Mouse (Mus musculus): Measurements from ENCODE around the gene Ankmy1. TPM values are rescaled to one million over a fixed set of nuclear protein-coding genes. Genes with fewer than 3 reads are reported as not detected.

Ankmy1 gene
- polyA plus RNA-seq, 1 experiment from 2014 or later = 0.20 TPM

GRCm38 (mm10) chr1:92881982-92882381, 20.7 kb downstream of the Ankmy1 start:
- 0 out of 2 replicates have a peak, but pooled peaks cover 3% of the 10 kb centered on the region for H3K4me1 ChIP-seq
- WGBS = 86% methylated on average over 6 of the region's 6 CpGs
- no peak for ATAC-seq (ENCODE audit: insufficient number of reproducible peaks, low FRiP score, low TSS enrichment, low read depth)

GRCm38 (mm10) chr1:92880101-92880500, 22.6 kb downstream of the Ankmy1 start:
- H3K36me3 ChIP-seq = no peaks in the 10 kb centered on the region
- no peak overlapping the region for H3K4me2 ChIP-seq
- no peaks in the 10 kb centered on the region for H3K9me3 ChIP-seq
- H3K27ac ChIP-seq = no peak overlapping the region
- 0 out of 2 replicates have a peak, but pooled peaks cover 3% of the 10 kb centered on the region for H3K4me1 ChIP-seq
- WGBS = 67% methylated on average over 5 of the region's 5 CpGs
- H3K9ac ChIP-seq = no peak overlapping the region
- H3K4me3 ChIP-seq = no peak overlapping the region
- ATAC-seq (ENCODE audit: insufficient number of reproducible peaks, low FRiP score, low TSS enrichment, low read depth) = no peak
- no peaks in the 10 kb centered on the region for H3K27me3 ChIP-seq

More at GRCm38 (mm10) chr1:92881982-92882381, 20.7 kb downstream of the Ankmy1 start:
- Histone ChIP-seq H3K27me3 (no peaks in the 10 kb centered on the region), H3K36me3 (no peaks in the 10 kb centered on the region), H3K4me3 (no peak overlapping the region), H3K9me3 (no peaks in the 10 kb centered on the region), H3K9ac (no peak overlapping the region), H3K27ac (no peak overlapping the region), H3K4me2 (no peak overlapping the region)

GRCm38 (mm10) chr1:92879266-92879665, 23.4 kb downstream of the Ankmy1 start:
- H3K9ac ChIP-seq = no peak overlapping the region
- H3K27me3 ChIP-seq = no peaks in the 10 kb centered on the region
- 0 out of 2 replicates have a peak, but pooled peaks cover 3% of the 10 kb centered on the region for H3K4me1 ChIP-seq
- H3K4me3 ChIP-seq = no peak overlapping the region
- no peaks in the 10 kb centered on the region for H3K36me3 ChIP-seq
- no peak for ATAC-seq (ENCODE audit: insufficient number of reproducible peaks, low FRiP score, low TSS enrichment, low read depth)
- no peaks in the 10 kb centered on the region for H3K9me3 ChIP-seq
- H3K27ac ChIP-seq = no peak overlapping the region
- H3K4me2 ChIP-seq = no peak overlapping the region
- WGBS = 88% methylated on average over 12 of the region's 12 CpGs

GRCm38 (mm10) chr1:92878066-92878741, 24.5 kb downstream of the Ankmy1 start:
- 74% methylated on average over 13 of the region's 13 CpGs for WGBS
- no peaks in the 10 kb centered on the region for H3K27me3 ChIP-seq
- no peak overlapping the region for H3K9ac ChIP-seq
- no peak overlapping the region for H3K4me3 ChIP-seq
- ATAC-seq (ENCODE audit: insufficient number of reproducible peaks, low FRiP score, low TSS enrichment, low read depth) = no peak
- H3K36me3 ChIP-seq = no peaks in the 10 kb centered on the region
- no peak overlapping the region for H3K4me2 ChIP-seq
- H3K27ac ChIP-seq = no peak overlapping the region
- H3K4me1 ChIP-seq = 0 out of 2 replicates have a peak, but pooled peaks cover 3% of the 10 kb centered on the region
- H3K9me3 ChIP-seq = no peaks in the 10 kb centered on the region

- no peak overlapping the region for H3K9ac ChIP-seq
- ATAC-seq (ENCODE audit: insufficient number of reproducible peaks, low FRiP score, low TSS enrichment, low read depth) = no peak
- 44% methylated on average over 12 of the region's 12 CpGs for WGBS
Measured at GRCm38 (mm10) chr1:92877431-92877978, 25.2 kb downstream of the Ankmy1 start.

GRCm38 (mm10) chr1:92875360-92876111, 27.2 kb downstream of the Ankmy1 start:
- Histone ChIP-seq H3K9me3 (no peaks in the 10 kb centered on the region), H3K36me3 (no peaks in the 10 kb centered on the region), H3K9ac (no peak overlapping the region), H3K4me3 (no peak overlapping the region), H3K4me2 (no peak overlapping the region), H3K27me3 (no peaks in the 10 kb centered on the region), H3K4me1 (0 out of 2 replicates have a peak, but pooled peaks cover 3% of the 10 kb centered on the region), H3K27ac (no peak overlapping the region)
- WGBS = 75% methylated on average over 8 of the region's 8 CpGs
- no peak for ATAC-seq (ENCODE audit: insufficient number of reproducible peaks, low FRiP score, low TSS enrichment, low read depth)

More at GRCm38 (mm10) chr1:92877431-92877978, 25.2 kb downstream of the Ankmy1 start:
- no peaks in the 10 kb centered on the region for H3K36me3 ChIP-seq
- no peak overlapping the region for H3K4me2 ChIP-seq
- H3K27me3 ChIP-seq = no peaks in the 10 kb centered on the region
- no peak overlapping the region for H3K27ac ChIP-seq
- no peak overlapping the region for H3K4me3 ChIP-seq
- H3K9me3 ChIP-seq = no peaks in the 10 kb centered on the region
- H3K4me1 ChIP-seq = 0 out of 2 replicates have a peak, but pooled peaks cover 3% of the 10 kb centered on the region

- H3K4me2 ChIP-seq = no peak overlapping the region
- ATAC-seq (ENCODE audit: insufficient number of reproducible peaks, low FRiP score, low TSS enrichment, low read depth) = no peak
- H3K9ac ChIP-seq = no peak overlapping the region
- H3K36me3 ChIP-seq = no peaks in the 10 kb centered on the region
- H3K4me3 ChIP-seq = no peak overlapping the region
- H3K27me3 ChIP-seq = no peaks in the 10 kb centered on the region
- H3K4me1 ChIP-seq = 0 out of 2 replicates have a peak, but pooled peaks cover 3% of the 10 kb centered on the region
- H3K9me3 ChIP-seq = no peaks in the 10 kb centered on the region
- 78% methylated on average over 3 of the region's 3 CpGs for WGBS
- H3K27ac ChIP-seq = no peak overlapping the region
Measured at GRCm38 (mm10) chr1:92874011-92874410, 28.7 kb downstream of the Ankmy1 start.

GRCm38 (mm10) chr1:92872666-92873065, 30.0 kb downstream of the Ankmy1 start:
- Histone ChIP-seq H3K4me2 (no peak overlapping the region), H3K27ac (no peak overlapping the region), H3K9ac (no peak overlapping the region), H3K4me1 (0 out of 2 replicates have a peak, but pooled peaks cover 3% of the 10 kb centered on the region), H3K36me3 (no peaks in the 10 kb centered on the region), H3K27me3 (no peaks in the 10 kb centered on the region), H3K9me3 (no peaks in the 10 kb centered on the region), H3K4me3 (no peak overlapping the region)
- ATAC-seq (ENCODE audit: insufficient number of reproducible peaks, low FRiP score, low TSS enrichment, low read depth) = no peak
- 77% methylated on average over 7 of the region's 7 CpGs for WGBS

- H3K4me2 ChIP-seq = no peak overlapping the region
- H3K4me3 ChIP-seq = no peak overlapping the region
- H3K9ac ChIP-seq = no peak overlapping the region
- H3K36me3 ChIP-seq = no peaks in the 10 kb centered on the region
- H3K9me3 ChIP-seq = no peaks in the 10 kb centered on the region
- 80% methylated on average over 2 of the region's 2 CpGs for WGBS
- H3K27me3 ChIP-seq = no peaks in the 10 kb centered on the region
- no peaks in the 10 kb centered on the region for H3K4me1 ChIP-seq
- H3K27ac ChIP-seq = no peak overlapping the region
- no peak for ATAC-seq (ENCODE audit: insufficient number of reproducible peaks, low FRiP score, low TSS enrichment, low read depth)
Measured at GRCm38 (mm10) chr1:92869985-92870384, 32.7 kb downstream of the Ankmy1 start.

- no peak overlapping the region for H3K4me2 ChIP-seq
- no peaks in the 10 kb centered on the region for H3K36me3 ChIP-seq
- ATAC-seq (ENCODE audit: insufficient number of reproducible peaks, low FRiP score, low TSS enrichment, low read depth) = no peak
- no peaks in the 10 kb centered on the region for H3K27me3 ChIP-seq
- H3K9ac ChIP-seq = no peak overlapping the region
- no peaks in the 10 kb centered on the region for H3K9me3 ChIP-seq
- no peak overlapping the region for H3K4me3 ChIP-seq
- WGBS = 64% methylated on average over 2 of the region's 2 CpGs
- no peak overlapping the region for H3K27ac ChIP-seq
- H3K4me1 ChIP-seq = no peaks in the 10 kb centered on the region
Measured at GRCm38 (mm10) chr1:92866170-92866569, 36.5 kb downstream of the Ankmy1 start.

GRCm38 (mm10) chr1:92863268-92863667, 39.4 kb downstream of the Ankmy1 start:
- no peak overlapping the region for H3K27ac ChIP-seq
- no peaks in the 10 kb centered on the region for H3K4me1 ChIP-seq
- no peaks in the 10 kb centered on the region for H3K27me3 ChIP-seq
- no peak overlapping the region for H3K9ac ChIP-seq
- no peak for ATAC-seq (ENCODE audit: insufficient number of reproducible peaks, low FRiP score, low TSS enrichment, low read depth)
- no peaks in the 10 kb centered on the region for H3K9me3 ChIP-seq
- H3K4me2 ChIP-seq = no peak overlapping the region
- H3K4me3 ChIP-seq = no peak overlapping the region
- 74% methylated on average over 4 of the region's 4 CpGs for WGBS
- peaks cover 19% of the 10 kb centered on the region for H3K36me3 ChIP-seq

- Histone ChIP-seq H3K4me1 (no peaks in the 10 kb centered on the region), H3K27ac (no peak overlapping the region), H3K4me3 (no peak overlapping the region), H3K4me2 (no peak overlapping the region), H3K36me3 (peaks cover 37% of the 10 kb centered on the region), H3K27me3 (no peaks in the 10 kb centered on the region), H3K9ac (no peak overlapping the region), H3K9me3 (no peaks in the 10 kb centered on the region)
- 57% methylated on average over 6 of the region's 6 CpGs for WGBS
- ATAC-seq (ENCODE audit: insufficient number of reproducible peaks, low FRiP score, low TSS enrichment, low read depth) = no peak
Measured at GRCm38 (mm10) chr1:92861503-92861902, 41.2 kb downstream of the Ankmy1 start.
